Mouse (Mus musculus) left cerebral cortex, adult 2 months (tissue): Measurements from ENCODE around the gene Vwa8. TPM values are rescaled to one million over a fixed set of nuclear protein-coding genes. Genes with fewer than 3 reads are reported as not detected.

Source experiments
- DNase-seq, 2 experiments: peaks; one replicate each; pipeline ENCODE4 v3.0.0; 2021 to 2022; ENCODE audit warnings: low spot score in 2 of 2, mixed read lengths in 1 of 2; ENCODE audit errors: extremely low spot score in 1 of 2
- H3K27ac ChIP-seq: fragments of 200-600 bp; 2 replicates; pipeline ENCODE4 v1.8.1; 2022
- H3K4me3 ChIP-seq: fragments of 200-600 bp; 2 replicates; pipeline ENCODE4 v1.8.1; 2022
- CTCF ChIP-seq: fragments of 200-600 bp; IDR thresholded peaks from 2 replicates; pipeline ENCODE4 v1.8.1; 2022; ENCODE audit warnings: antibody characterized with exemption, mild to moderate bottlenecking, moderate library complexity
- intact Hi-C: fragments of 180-260 bp; cut with DNase I; formaldehyde crosslinking; loops from one replicate; pipeline ENCODE4 v1.15.1; 2025
- total RNA-seq, 2 experiments: library from RNA; stranded (reverse); gene quantifications; 2 replicates each; pipeline ENCODE4 v1.2.3; 2021

Vwa8 gene
- total RNA-seq, 2 experiments from 2014 or later, result 31.7 to 32.3 TPM

- DNase-seq, result no peak
- intact Hi-C loops, result no loop called here
Observed at GRCm38 (mm10) chr14:79112050-79112449, 263.2 kb downstream of the Vwa8 start.

GRCm38 (mm10) chr14:79114526-79115383, 265.9 kb downstream of the Vwa8 start:
- TF ChIP-seq CTCF, result no peak
- H3K4me3 ChIP-seq, result no peak overlapping the region
- no peak overlapping the region for H3K27ac ChIP-seq
- intact Hi-C loops, result no loop called here
- DNase-seq, result no peak

More at GRCm38 (mm10) chr14:79112050-79112449, 263.2 kb downstream of the Vwa8 start:
- no peak overlapping the region for H3K27ac ChIP-seq
- no peak overlapping the region for H3K4me3 ChIP-seq
- TF ChIP-seq CTCF, result no peak

DNA sequence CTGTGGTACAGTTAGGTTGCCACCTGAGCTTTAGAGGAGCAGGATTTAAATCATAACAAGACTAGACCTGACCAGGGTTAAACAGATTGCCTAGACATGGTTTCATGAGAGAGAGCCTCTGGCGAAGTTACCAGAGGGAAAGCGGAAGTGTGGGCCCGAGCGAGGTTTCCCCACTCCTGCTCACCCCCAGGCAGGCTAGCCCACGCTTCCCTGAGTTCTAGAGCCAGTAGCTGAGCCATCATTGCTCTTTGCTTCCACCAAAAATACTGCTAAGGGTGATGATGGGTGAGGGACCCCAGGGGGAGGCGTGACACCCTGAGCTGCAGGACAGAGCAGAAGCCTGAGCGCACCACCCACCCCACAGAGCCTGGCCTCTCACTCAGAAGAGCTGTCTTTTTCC, 269.6 kb downstream of the Vwa8 start:
- Histone ChIP-seq H3K4me3 (no peak overlapping the region), H3K27ac (no peak overlapping the region)
- TF ChIP-seq CTCF, result no peak
- intact Hi-C loops, result no loop called here
- no peak for DNase-seq

DNA sequence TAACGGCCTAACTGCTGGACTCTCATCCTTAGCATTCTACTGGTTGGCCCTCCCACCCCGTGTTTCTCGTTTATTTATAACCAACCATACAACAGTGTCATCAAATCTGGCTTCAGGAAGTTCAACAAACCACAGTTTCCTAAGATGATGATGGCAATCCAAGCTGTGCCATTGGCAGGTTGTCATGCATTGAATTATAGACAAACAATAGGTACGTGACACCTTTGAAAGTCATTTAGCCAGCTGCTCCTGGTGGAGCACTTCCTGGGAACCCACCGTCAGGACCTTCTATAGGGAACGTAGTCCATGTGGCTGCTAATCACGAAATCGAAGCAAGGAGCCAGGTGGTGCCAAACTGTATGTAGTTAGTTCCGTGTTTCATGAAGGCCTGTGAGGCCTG, 270.5 kb downstream of the Vwa8 start:
- Histone ChIP-seq H3K27ac (no peak overlapping the region), H3K4me3 (no peak overlapping the region)
- TF ChIP-seq CTCF, result no peak
- intact Hi-C loops, result no loop called here
- no peak for DNase-seq

- H3K4me3 ChIP-seq, result no peak overlapping the region
- no peak for TF ChIP-seq CTCF
- DNase-seq, result no peak
- H3K27ac ChIP-seq, result no peak overlapping the region
- intact Hi-C loops, result loop anchor here (5.0 kb wide), 2 partner anchors 272 to 347 kb away; partner anchors contain the start of gene Naa16
Observed at GRCm38 (mm10) chr14:79120681-79121080, 271.8 kb downstream of the Vwa8 start.

GRCm38 (mm10) chr14:79123466-79123865, 274.6 kb downstream of the Vwa8 start:
- TF ChIP-seq CTCF, result no peak
- intact Hi-C loops, result loop anchor here (5.0 kb wide), 2 partner anchors 269 to 344 kb away; partner anchors contain the start of gene Naa16
- Histone ChIP-seq H3K4me3 (no peak overlapping the region), H3K27ac (no peak overlapping the region)
- no peak for DNase-seq

GRCm38 (mm10) chr14:79124643-79125042, 275.8 kb downstream of the Vwa8 start:
- peak; percentile 90 for TF ChIP-seq CTCF
- Histone ChIP-seq H3K4me3 (no peak overlapping the region), H3K27ac (no peak overlapping the region)
- intact Hi-C loops, result loop anchor here (2.0 to 5.0 kb wide), 4 partner anchors 178 to 343 kb away; partner anchors contain the start of genes Naa16 and Rgcc
- DNase-seq, result peak; percentile 32 to 45

DNA sequence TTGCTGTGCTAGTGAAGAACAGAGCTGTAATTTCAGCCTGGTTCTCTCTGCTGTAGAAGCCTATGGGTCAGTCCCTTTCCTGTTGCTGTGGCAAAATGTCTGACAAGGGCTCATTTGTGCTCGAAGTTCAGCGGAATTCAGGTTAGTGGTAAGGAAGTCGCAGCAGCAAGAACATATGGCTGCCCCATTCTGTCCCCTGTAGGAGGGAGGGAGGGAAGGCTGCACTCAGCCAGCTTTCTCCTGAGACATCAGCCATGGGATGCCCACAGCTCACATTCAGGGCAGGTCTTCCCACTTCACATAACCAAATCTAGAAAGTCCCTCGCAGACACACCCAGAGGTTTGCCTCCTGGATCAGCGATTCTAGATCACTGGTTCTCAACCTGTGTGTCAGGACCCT, 277.3 kb downstream of the Vwa8 start:
- no peak for DNase-seq
- no peak overlapping the region for H3K4me3 ChIP-seq
- intact Hi-C loops, result loop anchor here (5.0 kb wide), 1 partner anchor 176 kb away; the partner anchor contains the start of gene Rgcc
- H3K27ac ChIP-seq, result no peak overlapping the region
- TF ChIP-seq CTCF, result no peak

GRCm38 (mm10) chr14:79134891-79135334, 286.1 kb downstream of the Vwa8 start:
- no peak overlapping the region for H3K4me3 ChIP-seq
- H3K27ac ChIP-seq, result no peak overlapping the region
- intact Hi-C loops, result no loop called here
- DNase-seq, result peak in 1 of 2 experiments; percentile 27
- TF ChIP-seq CTCF, result peak; percentile 50

DNA sequence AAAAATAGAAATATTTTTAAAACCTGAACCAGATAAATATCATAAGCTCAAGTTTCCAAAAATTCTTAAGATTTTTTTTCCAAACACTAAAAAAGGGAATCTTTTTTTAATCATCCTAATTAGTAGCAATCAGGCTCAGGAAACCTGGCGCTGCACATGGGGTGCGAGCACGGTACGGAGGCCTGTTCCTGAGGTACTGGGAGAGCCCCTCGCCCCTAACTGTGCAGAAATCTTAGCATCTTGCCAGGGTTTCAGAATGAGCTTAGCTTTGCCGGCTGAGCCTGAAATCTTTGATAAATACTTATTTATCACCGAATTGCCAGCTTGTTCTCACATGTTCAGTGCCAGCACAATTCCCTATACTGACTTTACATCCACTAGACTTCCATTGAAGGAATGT, 286.6 kb downstream of the Vwa8 start:
- DNase-seq, result no peak

DNA sequence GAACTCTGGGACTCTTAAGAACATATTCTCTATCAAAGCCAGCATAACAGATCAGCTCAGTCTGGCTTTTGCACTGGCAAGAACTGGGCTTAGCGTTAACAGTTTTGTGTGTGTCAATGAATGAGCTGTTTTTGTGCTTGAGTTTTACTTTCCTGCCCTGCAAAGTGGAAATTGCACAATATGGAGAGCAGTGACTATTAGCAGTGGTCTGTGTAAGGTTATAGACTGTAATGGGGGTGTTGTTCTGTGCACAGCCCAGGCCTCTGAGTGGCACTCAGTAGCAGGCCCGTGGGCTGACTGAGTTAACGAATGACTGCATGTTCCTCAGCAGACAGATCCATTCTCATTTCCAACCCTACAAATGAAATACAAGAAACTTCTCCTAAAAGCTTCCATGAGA, 287.7 kb downstream of the Vwa8 start:
- Histone ChIP-seq H3K27ac (no peak overlapping the region), H3K4me3 (no peak overlapping the region)
- intact Hi-C loops, result no loop called here
- no peak for DNase-seq
- TF ChIP-seq CTCF, result no peak

More for the DNA sequence above, 286.6 kb downstream of the Vwa8 start:
- Histone ChIP-seq H3K27ac (no peak overlapping the region), H3K4me3 (no peak overlapping the region)
- TF ChIP-seq CTCF, result no peak
- intact Hi-C loops, result no loop called here

DNA sequence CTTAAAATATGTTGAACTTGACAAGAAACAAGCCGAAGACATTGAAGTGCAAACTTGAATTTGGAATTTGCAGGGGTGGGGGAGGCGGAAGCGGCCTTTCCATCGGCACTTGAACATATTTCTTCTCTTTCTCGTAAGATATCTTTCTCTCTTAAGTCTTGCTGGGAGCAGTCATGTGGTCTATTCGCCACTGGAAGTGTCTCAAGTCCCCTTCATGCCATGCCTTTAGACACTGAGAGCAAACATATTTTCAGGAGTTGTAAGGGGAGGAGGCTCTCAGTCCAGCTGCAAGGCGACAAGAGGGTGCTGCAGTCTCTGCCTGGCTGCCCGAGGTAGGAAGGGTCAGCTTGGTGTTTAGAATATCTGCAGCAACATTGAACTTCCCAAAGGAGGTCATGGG, 288.2 kb downstream of the Vwa8 start:
- Histone ChIP-seq H3K4me3 (no peak overlapping the region), H3K27ac (no peak overlapping the region)
- TF ChIP-seq CTCF, result no peak
- DNase-seq, result no peak
- intact Hi-C loops, result no loop called here
